Mouse (Mus musculus): ENCODE data around the gene Tap2.

DNA sequence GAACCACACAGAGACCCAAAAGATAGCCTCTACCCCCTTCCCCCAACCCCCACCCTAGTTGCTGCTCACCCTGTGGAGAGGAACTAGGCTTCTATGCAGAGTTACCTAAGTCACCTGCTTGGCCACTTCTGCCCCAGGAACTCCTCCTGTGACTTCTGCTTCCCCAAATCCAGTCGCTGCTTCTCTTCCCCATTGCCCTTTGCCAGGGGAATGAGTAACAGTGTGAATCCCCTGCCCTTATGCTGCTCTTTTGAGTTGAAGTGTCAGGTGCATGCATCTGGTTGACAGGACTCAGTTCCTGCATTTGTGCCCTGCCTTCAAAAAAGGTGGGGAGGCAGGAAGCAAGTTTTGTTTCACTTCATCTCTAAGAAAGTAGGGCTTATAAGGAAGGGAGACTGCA, 29.3 kb upstream of the Tap2 start:
- TF ChIP-seq CTCF (conservative IDR thresholded peaks at IDR 0.05; ENCODE audit: low read length) (no peak), POU5F1 (IDR thresholded peaks at IDR 0.05; ENCODE audit: borderline replicate concordance, low read length) (no peak)

Data from E14TG2a.4 (cell line).